ENCODE assay signal across 22 mouse cellular contexts in genomic region chr5:107219318-107219717, GRCm38 (mm10).
DNase-seq lines count a peak whose midpoint lies in the region; ATAC-seq and TF ChIP-seq lines count a peak whose summit lies in the region.
"Had no signal": no experiment of that assay in that cellular context is flagged by ENCODE, and none has a peak within 500 bp of the region (broad histone marks: within the 10 kb centered on the region; RNA-seq: fewer than 3 reads in every experiment).

No protein-coding gene starts in this region.

- H3K4me2 ChIP-seq in lung, embryonic 16.5 days (ENCODE audit: low read depth, low read length): no peak overlapping the region
- no peak overlapping the region for H3K4me2 ChIP-seq in stomach, postnatal 0 days (replicated peaks; ENCODE audit: low read depth)
- H3K4me2 ChIP-seq in midbrain, embryonic 14.5 days (ENCODE audit: low read length): no peak overlapping the region
- H3K4me2 ChIP-seq: forebrain, embryonic 12.5 days; heart, embryonic 13.5 days; kidney, embryonic 15.5 days; midbrain, embryonic 13.5 days; neural tube, embryonic 12.5 days had no signal

- H3K9ac ChIP-seq in lung, embryonic 16.5 days (ENCODE audit: low read length): no peak overlapping the region
- H3K9ac ChIP-seq in stomach, postnatal 0 days (ENCODE audit: low read length): no peak overlapping the region
- H3K9ac ChIP-seq in midbrain, embryonic 14.5 days (replicated peaks; ENCODE audit: low read length): no peak overlapping the region
- H3K9ac ChIP-seq: forebrain, embryonic 12.5 days; heart, embryonic 13.5 days; kidney, embryonic 15.5 days; midbrain, embryonic 13.5 days; neural tube, embryonic 12.5 days had no signal

- H3K36me3 ChIP-seq in lung, embryonic 16.5 days (ENCODE audit: control insufficient read depth, insufficient read depth, low read length): peaks cover 3% of the 10 kb centered on the region; the same call in 1 of the 2 replicates
- peaks cover 5% of the 10 kb centered on the region; the same call in 1 of the 2 replicates for H3K36me3 ChIP-seq in stomach, postnatal 0 days (ENCODE audit: control insufficient read depth, insufficient read depth, low read length)
- no peaks in the 10 kb centered on the region for H3K36me3 ChIP-seq in midbrain, embryonic 14.5 days (ENCODE audit: control insufficient read depth, insufficient read depth, low read length)
- H3K36me3 ChIP-seq: forebrain, embryonic 12.5 days; midbrain, embryonic 13.5 days; neural tube, embryonic 12.5 days had no signal

- no peak for TF ChIP-seq EP300 in stomach, postnatal 0 days (optimal IDR thresholded peaks at IDR 0.05)

- H3K27ac ChIP-seq in lung, embryonic 16.5 days (ENCODE audit: low read length): peak overlapping the region; percentile 29; the same call in 1 of the 2 replicates
- H3K27ac ChIP-seq in stomach, postnatal 0 days (replicated peaks): no peak overlapping the region
- H3K27ac ChIP-seq in midbrain, embryonic 14.5 days (replicated peaks; ENCODE audit: low read depth, low read length): no peak overlapping the region
- H3K27ac ChIP-seq: forebrain, embryonic 12.5 days; heart, adult 2 months; heart, embryonic 13.5 days; kidney, embryonic 15.5 days; midbrain, embryonic 13.5 days; neural tube, embryonic 12.5 days had no signal

- WGBS in lung, embryonic 16.5 days: 72% methylated on average over 6 of the region's 6 CpGs
- 72% methylated on average over 6 of the region's 6 CpGs for WGBS in lung, adult 2 months
- WGBS in stomach, postnatal 0 days: 86% methylated on average over 6 of the region's 6 CpGs
- WGBS in midbrain, embryonic 14.5 days: 93% methylated on average over 6 of the region's 6 CpGs

- DNase-seq in adrenal gland, adult 2 months: peak; percentile 56
- no peak for DNase-seq in adrenal gland, postnatal 25 days
- no peak for DNase-seq in lung, adult 2 months
- no peak for DNase-seq in stomach, postnatal 0 days (ENCODE audit: low spot score)
- no peak for DNase-seq in midbrain, embryonic 14.5 days
- DNase-seq: adrenal gland, postnatal 10 days; cerebellum, adult 9-11 months; gastrocnemius, postnatal 25 days; heart, adult 2 months; heart, postnatal 14 days; kidney, postnatal 36 days; layer of hippocampus, postnatal 36 days; lung, postnatal 10 days; thymus, postnatal 36 days had no signal

- TF ChIP-seq CTCF in lung, adult 2 months (IDR thresholded peaks at IDR 0.05; ENCODE audit: insufficient read depth, low read length): no peak
- no peak for TF ChIP-seq CTCF in stomach, postnatal 0 days (IDR thresholded peaks at IDR 0.05; ENCODE audit: low read depth)

- TF ChIP-seq POLR2A in lung, adult 2 months (IDR thresholded peaks at IDR 0.05; ENCODE audit: borderline replicate concordance, extremely low read depth, low read depth, low read length): no peak

- H3K4me3 ChIP-seq in lung, embryonic 16.5 days (ENCODE audit: low read length): no peak overlapping the region
- H3K4me3 ChIP-seq in lung, adult 2 months (replicated peaks; ENCODE audit: extremely low read depth, low read depth, low read length): no peak overlapping the region
- H3K4me3 ChIP-seq in stomach, postnatal 0 days (ENCODE audit: low read depth, low read length): no peak overlapping the region
- no peak overlapping the region for H3K4me3 ChIP-seq in midbrain, embryonic 14.5 days (replicated peaks; ENCODE audit: low read depth, low read length)
- H3K4me3 ChIP-seq: forebrain, embryonic 12.5 days; heart, adult 2 months; heart, embryonic 13.5 days; kidney, embryonic 15.5 days; midbrain, embryonic 13.5 days; neural tube, embryonic 12.5 days had no signal

- ATAC-seq in lung, embryonic 16.5 days (ENCODE audit: low read depth): peak; percentile 11; the same call in 1 of the 2 replicates
- ATAC-seq in granulocyte monocyte progenitor cell, adult 5-6 weeks (replicated peaks; ENCODE audit: poor library complexity, severe bottlenecking): peak; percentile 67
- no peak for ATAC-seq in stomach, postnatal 0 days (ENCODE audit: low FRiP score, low TSS enrichment)
- no peak for ATAC-seq in midbrain, embryonic 14.5 days (ENCODE audit: low FRiP score, low TSS enrichment)
- ATAC-seq: intestine, postnatal 0 days; midbrain, embryonic 13.5 days had no signal

- H3K4me1 ChIP-seq in lung, embryonic 16.5 days (replicated peaks; ENCODE audit: control insufficient read depth, insufficient read depth, low read length): peaks cover 44% of the 10 kb centered on the region
- H3K4me1 ChIP-seq in lung, adult 2 months (ENCODE audit: control insufficient read depth, insufficient read depth, low read length): peaks cover 22% of the 10 kb centered on the region
- H3K4me1 ChIP-seq in stomach, postnatal 0 days (replicated peaks; ENCODE audit: control insufficient read depth, insufficient read depth): peaks cover 3% of the 10 kb centered on the region; the same call in 1 of the 2 replicates
- H3K4me1 ChIP-seq in midbrain, embryonic 14.5 days (ENCODE audit: control insufficient read depth, insufficient read depth, low read length): peaks cover 16% of the 10 kb centered on the region

- H3K9me3 ChIP-seq in lung, embryonic 16.5 days (ENCODE audit: control insufficient read depth, low read length): no peaks in the 10 kb centered on the region
- no peaks in the 10 kb centered on the region for H3K9me3 ChIP-seq in stomach, postnatal 0 days (ENCODE audit: control insufficient read depth, low read length)
- no peaks in the 10 kb centered on the region for H3K9me3 ChIP-seq in midbrain, embryonic 14.5 days (ENCODE audit: control insufficient read depth, low read length)
- H3K9me3 ChIP-seq: forebrain, embryonic 12.5 days; heart, embryonic 13.5 days; kidney, embryonic 15.5 days; midbrain, embryonic 13.5 days; neural tube, embryonic 12.5 days had no signal

- no peaks in the 10 kb centered on the region for H3K27me3 ChIP-seq in lung, embryonic 16.5 days (ENCODE audit: control insufficient read depth, insufficient read depth, low read depth, low read length)
- H3K27me3 ChIP-seq in stomach, postnatal 0 days (ENCODE audit: control insufficient read depth, insufficient read depth, low read length): no peaks in the 10 kb centered on the region
- no peaks in the 10 kb centered on the region for H3K27me3 ChIP-seq in midbrain, embryonic 14.5 days (ENCODE audit: control insufficient read depth, insufficient read depth, low read length)
- H3K27me3 ChIP-seq: heart, embryonic 13.5 days; kidney, embryonic 15.5 days; midbrain, embryonic 13.5 days; neural tube, embryonic 12.5 days had no signal

Comparison
In these comparisons a context has a peak if more than half of its experiments do, and no peak if none do; other contexts are left out.
1. ATAC-seq: peak in lung, embryonic 16.5 days (single experiment) and granulocyte monocyte progenitor cell, adult 5-6 weeks (single experiment); none in stomach, postnatal 0 days (single experiment) and midbrain, embryonic 14.5 days (single experiment).